Mouse (Mus musculus): ENCODE measurements around the gene Rftn1.

Rftn1 gene

GRCm38 (mm10) chr17:50201828-50202445 lies 11.5 kb upstream of the Rftn1 start:
- DNase-seq (ENCODE audit: low spot score): no peak

- no peak for DNase-seq (ENCODE audit: low spot score)
Measured at GRCm38 (mm10) chr17:50199075-50199850, 8.8 kb upstream of the Rftn1 start.

GRCm38 (mm10) chr17:50197572-50197971 lies 7.1 kb upstream of the Rftn1 start:
- no peak for DNase-seq (ENCODE audit: low spot score)

- no peak for DNase-seq (ENCODE audit: low spot score)
Measured at GRCm38 (mm10) chr17:50196005-50196672, 5.7 kb upstream of the Rftn1 start.

- DNase-seq (ENCODE audit: low spot score): no peak
Measured at GRCm38 (mm10) chr17:50195399-50195798, 4.9 kb upstream of the Rftn1 start.

GRCm38 (mm10) chr17:50194541-50194940 lies 4.1 kb upstream of the Rftn1 start:
- DNase-seq (ENCODE audit: low spot score): no peak

- no peak for DNase-seq (ENCODE audit: low spot score)
Measured at GRCm38 (mm10) chr17:50193653-50194052, 3.2 kb upstream of the Rftn1 start.

- no peak for DNase-seq (ENCODE audit: low spot score)
Measured at GRCm38 (mm10) chr17:50192376-50192940, 2.0 kb upstream of the Rftn1 start.

- DNase-seq (ENCODE audit: low spot score): no peak
Measured at GRCm38 (mm10) chr17:50191318-50191957, 964 bp upstream of the Rftn1 start.

- DNase-seq (ENCODE audit: low spot score): no peak
Measured at GRCm38 (mm10) chr17:50189381-50190012, 977 bp downstream of the Rftn1 start.

GRCm38 (mm10) chr17:50188662-50189345 lies 1.7 kb downstream of the Rftn1 start:
- DNase-seq (ENCODE audit: low spot score): no peak

GRCm38 (mm10) chr17:50185616-50186015 lies 4.9 kb downstream of the Rftn1 start:
- DNase-seq (ENCODE audit: low spot score): no peak

- DNase-seq (ENCODE audit: low spot score): no peak
Measured at GRCm38 (mm10) chr17:50185083-50185482, 5.4 kb downstream of the Rftn1 start.

- no peak for DNase-seq (ENCODE audit: low spot score)
Measured at GRCm38 (mm10) chr17:50184217-50185038, 6.0 kb downstream of the Rftn1 start.

- DNase-seq (ENCODE audit: low spot score): no peak
Measured at GRCm38 (mm10) chr17:50183300-50183699, 7.2 kb downstream of the Rftn1 start.

- DNase-seq (ENCODE audit: low spot score): no peak
Measured at GRCm38 (mm10) chr17:50182542-50182951, 7.9 kb downstream of the Rftn1 start.

GRCm38 (mm10) chr17:50180899-50181570 lies 9.4 kb downstream of the Rftn1 start:
- no peak for DNase-seq (ENCODE audit: low spot score)

- no peak for DNase-seq (ENCODE audit: low spot score)
Measured at GRCm38 (mm10) chr17:50173776-50174175, 16.7 kb downstream of the Rftn1 start.

- DNase-seq (ENCODE audit: low spot score): no peak
Measured at GRCm38 (mm10) chr17:50173368-50173767, 17.1 kb downstream of the Rftn1 start.

- DNase-seq (ENCODE audit: low spot score): no peak
Measured at GRCm38 (mm10) chr17:50172795-50173194, 17.7 kb downstream of the Rftn1 start.

Data from left cerebral cortex, adult 11 months (tissue).